Mouse (Mus musculus) embryonic fibroblast, embryonic 13.5 days (primary cell): ENCODE measurements at regions not wholly inside any gene's neighbourhood (a gene's known extent, or its start where the extent isn't known, plus 50 kb on each side); places are given as distances from the start of the nearest gene placed in this dataset.

Experiments
- CTCF ChIP-seq: IDR thresholded peaks from 2 replicates; pipeline ENCODE4 v1.5.1; 2011; ENCODE audit warnings: mild to moderate bottlenecking, control low read depth, low read length, moderate library complexity, borderline replicate concordance; ENCODE audit not compliant: insufficient read depth
- POLR2A ChIP-seq: IDR thresholded peaks from 2 replicates; pipeline ENCODE4 v1.6.1; 2011; ENCODE audit warnings: low read depth, mild to moderate bottlenecking, control low read depth, low read length, moderate library complexity

GRCm38 (mm10) chr13:101215131-101215641 is 382.0 kb upstream of the Slc30a5 start:
- TF ChIP-seq CTCF (no peak), POLR2A (no peak)
